Mouse (Mus musculus) embryo, embryonic 10.5 days (tissue): ENCODE data around the gene Pmvk.
"Not testable (repeated sequence)": the region's sequence is repeated elsewhere in the genome, so short reads cannot be mapped to it uniquely, and the experiment has no call there.

Experiments used
- DNase-seq: peaks from one replicate; pipeline ENCODE4 v3.0.0-alpha.2; 2015; ENCODE audit warnings: low spot score

Pmvk gene

GRCm38 (mm10) chr3:89429021-89429420, 25.3 kb upstream of the Pmvk start:
- not testable (repeated sequence) for DNase-seq

DNA sequence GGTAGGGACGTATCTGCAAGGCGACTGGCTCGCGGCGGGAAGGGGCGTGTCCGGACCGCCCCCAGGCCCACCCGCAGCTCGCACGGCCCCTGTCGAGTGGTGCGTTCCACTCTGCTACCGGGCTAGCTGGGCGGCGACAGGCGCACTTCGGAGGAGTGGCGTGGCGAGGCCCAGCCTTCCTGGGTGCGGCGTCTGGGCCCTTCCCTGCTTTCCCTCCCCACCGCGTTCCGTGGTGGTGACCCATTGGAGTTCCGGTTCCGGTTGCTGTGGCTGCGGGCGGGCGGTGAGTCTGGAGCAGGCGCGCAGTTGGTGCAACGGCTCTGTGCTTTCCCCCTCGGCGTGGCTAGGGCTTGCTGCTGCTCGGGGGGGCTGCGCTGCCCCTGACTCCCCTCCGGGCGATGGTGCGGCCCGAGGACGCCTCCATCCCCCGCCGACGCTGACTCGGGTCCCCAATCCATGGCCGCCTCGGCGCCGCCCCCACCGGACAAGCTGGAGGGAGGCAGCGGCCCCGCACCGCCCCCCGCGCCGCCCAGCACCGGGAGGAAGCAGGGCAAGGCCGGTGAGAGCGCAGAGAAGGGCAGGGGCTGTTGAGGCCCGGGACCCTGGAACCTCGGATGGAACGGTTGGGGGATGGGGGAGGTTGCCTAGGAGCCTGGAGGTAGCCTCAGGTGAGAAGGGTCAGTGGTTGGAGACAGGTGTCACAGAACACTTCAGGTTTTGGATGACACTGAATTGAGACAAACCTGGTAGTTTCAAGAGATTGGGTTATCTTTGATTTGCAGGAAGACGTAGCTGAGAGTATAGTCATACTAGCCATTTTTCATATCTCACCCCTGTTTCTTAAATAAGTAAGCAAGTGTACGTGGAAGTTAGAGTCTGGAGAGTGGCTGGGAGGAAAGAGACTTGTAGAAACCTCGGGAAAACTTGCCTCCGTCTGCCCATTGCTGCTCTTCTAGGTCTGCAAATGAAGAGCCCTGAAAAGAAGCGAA, 23.9 kb upstream of the Pmvk start, which contains the start of gene Pygo2:
Pygo2 (plus strand) TSS at position 44 of the 989 bp plus-strand sequence.
- peak; percentile 95 for DNase-seq

GRCm38 (mm10) chr3:89432606-89433005, 21.7 kb upstream of the Pmvk start:
- DNase-seq = no peak

GRCm38 (mm10) chr3:89434532-89434931, 19.8 kb upstream of the Pmvk start:
- no peak for DNase-seq

DNA sequence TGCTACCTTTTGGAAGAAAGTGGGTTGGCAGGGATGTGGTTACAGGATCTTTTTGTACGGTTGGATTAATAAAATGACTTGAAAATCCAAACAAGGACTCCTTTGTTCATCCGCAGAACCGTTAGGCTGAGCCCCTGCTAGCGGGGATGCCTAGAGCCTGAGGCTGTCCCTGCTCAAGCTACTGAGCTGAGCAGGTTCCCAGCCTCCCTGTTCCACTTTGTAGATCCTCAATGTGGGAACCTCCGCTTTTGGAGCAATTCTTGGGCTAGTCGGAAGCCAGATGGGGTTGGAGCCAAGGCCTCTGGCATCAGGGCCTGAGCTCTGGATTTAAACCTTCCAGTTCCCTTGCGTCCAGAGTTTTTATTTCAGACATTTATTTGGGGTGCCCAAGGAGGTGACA, 19.3 kb upstream of the Pmvk start:
- no peak for DNase-seq

DNA sequence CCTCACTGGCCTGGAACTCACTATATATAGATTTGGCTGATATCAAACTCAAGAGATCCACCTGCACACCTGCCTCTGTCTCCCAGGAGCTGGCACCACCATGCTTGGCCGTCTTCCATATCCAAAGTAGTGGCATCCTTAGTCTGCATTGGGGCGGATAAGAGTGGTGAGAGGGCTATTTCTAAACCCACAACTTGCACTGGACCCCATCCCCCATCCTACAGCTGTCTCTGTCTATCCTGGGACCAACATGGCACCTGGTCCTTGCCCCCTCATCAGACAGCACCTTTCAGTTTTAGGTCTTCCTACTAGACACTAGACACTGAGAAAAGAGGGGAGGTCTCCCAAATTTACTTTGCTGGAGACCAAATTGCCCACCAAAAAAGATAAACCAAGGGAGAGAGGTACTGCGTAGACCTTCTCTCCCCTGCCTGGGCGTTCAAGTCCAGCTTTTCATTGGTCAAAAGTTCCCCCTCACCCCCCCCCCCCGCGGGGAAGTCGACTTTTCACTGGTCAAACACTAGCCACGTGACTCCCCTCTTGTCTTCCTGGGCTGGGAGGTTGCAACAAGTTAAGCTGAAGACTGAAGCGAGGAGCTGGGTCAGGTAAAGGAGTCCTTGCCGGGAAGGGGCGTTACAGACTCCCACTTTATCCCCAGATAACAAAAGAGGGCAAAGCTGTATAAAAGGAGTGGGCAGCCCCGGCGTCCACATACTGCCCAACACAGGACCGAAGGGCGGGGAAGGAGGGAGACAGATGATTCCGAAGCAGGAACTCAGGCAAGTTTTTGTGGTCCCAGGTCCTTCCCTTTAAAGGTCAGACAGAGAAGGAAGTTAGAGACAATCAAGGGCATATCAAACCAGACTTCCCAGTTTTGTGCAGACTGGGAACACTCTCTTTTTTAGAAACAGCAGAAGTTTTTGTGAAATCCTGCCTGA, 17.9 kb upstream of the Pmvk start, which contains the start of gene Pbxip1:
Pbxip1 (plus strand) TSS at position 531 of the 938 bp plus-strand sequence.
- DNase-seq = peak; percentile 92

DNA sequence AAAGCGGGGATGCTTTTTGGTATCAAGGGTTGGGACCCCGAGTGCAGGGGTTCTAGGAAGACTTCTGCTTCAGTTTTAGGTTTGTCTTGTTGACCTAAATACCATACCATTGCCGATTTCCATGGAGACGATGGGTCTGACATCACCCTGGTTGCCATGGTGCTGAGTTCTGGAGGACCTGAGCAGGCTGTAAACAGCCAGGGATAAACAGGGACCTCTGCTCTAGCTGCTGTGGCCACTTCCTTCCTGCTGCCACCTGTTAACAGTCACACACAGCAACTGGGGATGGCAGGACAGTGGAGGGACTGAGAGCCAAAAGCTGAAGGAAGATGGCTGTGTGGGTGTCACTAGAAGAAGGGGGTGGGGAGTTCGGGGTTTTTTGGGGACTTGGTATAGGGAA, 17.1 kb upstream of the Pmvk start:
- DNase-seq = peak; percentile 63

DNA sequence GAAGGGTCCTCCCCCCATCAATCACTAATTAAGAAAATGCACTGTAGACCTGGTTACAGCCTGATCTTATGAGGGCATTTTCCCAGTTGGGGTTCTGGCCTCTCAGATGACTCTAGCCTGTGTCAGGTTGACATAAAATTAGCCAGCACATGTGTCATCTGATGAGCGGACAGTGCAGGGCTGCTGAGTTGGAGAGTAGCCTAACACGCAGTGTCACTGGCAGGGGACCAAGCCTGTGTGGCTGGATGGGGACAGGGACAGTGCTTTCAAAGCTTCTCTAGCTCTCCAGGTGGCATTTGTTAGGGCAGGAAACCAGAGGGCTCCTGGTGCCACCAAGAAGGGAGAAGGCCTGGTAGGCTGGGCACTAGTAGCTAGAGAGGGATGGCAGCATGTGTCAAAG, 13.7 kb upstream of the Pmvk start:
- no peak for DNase-seq

DNA sequence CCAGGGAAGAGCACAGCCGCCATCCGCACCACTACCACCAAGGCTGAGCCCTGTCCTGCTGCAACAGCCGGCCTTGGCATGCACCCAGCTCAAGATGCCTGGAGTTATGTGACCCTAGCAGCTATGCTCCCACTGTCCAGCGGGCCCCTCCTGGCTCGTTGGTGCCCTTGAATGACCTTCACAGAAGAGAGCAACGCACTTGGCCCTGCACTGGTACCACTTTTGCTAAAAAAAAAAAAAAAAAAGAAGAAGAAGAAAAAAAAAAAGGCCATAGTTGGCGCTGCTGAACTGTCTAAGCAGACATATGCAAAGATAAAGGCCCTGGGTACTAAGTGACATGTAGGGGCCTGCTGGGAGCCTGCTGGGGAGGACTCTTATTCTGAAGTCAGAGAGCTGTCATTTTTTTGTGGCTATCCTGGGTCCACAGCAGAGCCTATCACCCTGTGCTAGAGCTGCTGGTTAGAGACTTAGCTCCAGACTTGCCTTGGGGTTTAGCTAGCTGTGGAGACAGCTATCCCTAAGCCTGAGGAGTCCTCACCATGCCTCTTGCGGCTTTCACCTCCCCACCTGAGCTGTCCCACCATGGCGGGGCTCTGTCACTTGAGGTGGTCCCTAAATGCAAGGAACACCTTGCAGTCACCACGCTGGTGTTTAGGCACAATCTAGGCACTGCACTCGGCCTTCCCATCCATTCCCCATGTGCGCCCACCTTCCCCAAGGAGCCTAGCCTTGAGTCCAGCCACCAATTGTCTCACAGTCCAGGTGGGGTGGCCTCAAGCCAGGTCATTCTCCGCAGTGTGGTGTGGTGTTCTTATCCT, 5.4 kb upstream of the Pmvk start:
- no peak for DNase-seq

DNA sequence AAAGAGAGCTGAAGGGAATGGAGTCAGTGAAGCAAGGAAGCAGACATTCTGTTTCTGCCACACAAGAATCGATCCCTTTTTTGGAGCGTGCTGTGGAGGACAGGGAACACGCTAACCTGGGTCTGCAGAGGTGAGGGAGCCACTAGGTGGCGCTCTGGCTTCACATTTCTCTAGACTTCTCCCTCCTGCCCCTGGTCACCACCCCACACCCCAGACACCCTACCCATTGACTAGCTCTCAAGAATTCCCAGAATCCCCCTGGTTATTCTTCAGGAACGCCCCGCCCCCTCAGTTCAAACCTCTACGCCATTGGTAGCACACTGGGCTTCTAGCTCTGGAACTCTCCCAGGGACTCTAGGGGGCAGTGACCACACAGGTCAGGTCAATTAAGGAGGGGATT, 4.8 kb upstream of the Pmvk start:
- DNase-seq = peak; percentile 75

- no peak for DNase-seq
These were observed 2.4 kb upstream of the Pmvk start for GRCm38 (mm10) chr3:89451916-89452315.

- DNase-seq = no peak
These were observed 1.5 kb downstream of the Pmvk start for GRCm38 (mm10) chr3:89455786-89456285.

GRCm38 (mm10) chr3:89456726-89457665, 2.7 kb downstream of the Pmvk start:
- peak; percentile 88 for DNase-seq

DNA sequence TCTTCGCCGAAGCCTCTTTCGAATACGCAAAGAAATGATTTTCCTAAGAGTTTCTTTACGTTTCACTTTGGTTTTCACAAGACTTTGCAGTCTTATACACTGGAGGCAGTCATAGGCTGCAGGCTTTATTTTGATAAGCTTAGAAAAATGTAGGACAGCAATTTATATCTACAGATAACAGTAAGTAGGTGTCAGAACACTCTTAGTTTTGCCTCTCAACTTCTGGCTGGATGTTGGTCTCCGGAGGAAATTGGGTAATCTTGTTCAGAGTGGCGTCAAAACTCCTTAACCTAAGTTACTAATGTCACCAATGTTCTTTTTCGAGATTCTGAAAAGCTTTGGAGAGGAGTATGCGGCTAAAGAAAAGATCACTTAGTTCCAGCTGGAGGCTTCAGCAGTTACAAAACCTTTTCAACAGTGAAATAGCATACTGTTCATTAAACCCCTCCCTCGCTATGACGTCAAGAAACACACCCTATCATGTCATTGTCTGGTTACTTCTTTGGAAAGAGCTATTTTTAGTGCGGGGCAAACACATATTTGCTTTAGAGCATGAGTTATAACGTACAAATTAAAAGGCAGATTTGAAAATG, 4.1 kb downstream of the Pmvk start:
- no peak for DNase-seq

GRCm38 (mm10) chr3:89458965-89459807, 4.8 kb downstream of the Pmvk start:
- DNase-seq = peak; percentile 92

- DNase-seq = no peak
These were observed 13.9 kb downstream of the Pmvk start for GRCm38 (mm10) chr3:89468268-89468667.

DNA sequence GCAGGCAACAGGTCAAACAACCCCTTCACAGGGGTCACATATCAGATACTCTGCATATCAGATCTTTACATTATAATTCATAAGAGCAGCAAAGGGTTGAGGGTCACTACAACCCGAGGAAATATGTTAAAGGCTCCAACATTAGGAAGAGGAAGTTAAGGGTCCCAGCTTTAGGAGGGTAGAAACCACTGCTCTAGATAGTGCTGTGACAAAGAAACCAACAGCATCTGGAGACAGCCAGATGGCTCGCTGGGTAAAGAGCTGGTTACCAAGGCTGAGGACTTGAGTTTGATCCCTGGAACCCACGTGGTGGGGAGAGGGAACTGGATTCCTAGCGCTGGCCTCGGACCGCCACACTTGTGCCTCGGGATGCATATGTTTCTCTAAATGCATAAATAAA, 17.9 kb downstream of the Pmvk start:
- DNase-seq = no peak

- DNase-seq = no peak
These were observed 19.5 kb downstream of the Pmvk start for GRCm38 (mm10) chr3:89473838-89474237.

- DNase-seq = no peak
These were observed 24.7 kb downstream of the Pmvk start for GRCm38 (mm10) chr3:89479055-89479454.
